Mouse (Mus musculus): ENCODE measurements around the gene Liph.

DNA sequence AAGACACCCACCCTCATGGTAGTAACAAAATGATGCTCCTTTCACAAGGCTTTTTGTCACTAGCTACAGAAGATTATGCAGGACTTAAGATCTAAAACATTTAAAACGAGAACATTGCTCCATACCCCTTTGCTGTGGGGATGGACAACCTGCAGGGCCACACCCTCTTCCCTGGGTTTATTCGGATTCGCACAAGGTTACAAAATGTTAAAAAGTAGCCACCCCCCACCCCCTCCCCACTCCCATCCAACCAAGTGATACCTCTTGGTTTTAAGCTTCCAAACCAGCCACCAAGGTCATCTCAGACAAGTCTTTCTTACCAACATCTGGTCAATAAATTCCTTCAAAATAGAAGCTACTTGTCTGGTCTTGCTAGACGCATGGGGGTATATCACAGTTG is 11.9 kb downstream of the Liph start:
- no peak for TF ChIP-seq POLR2A (IDR thresholded peaks at IDR 0.05; ENCODE audit: insufficient read depth, low read depth, low read length)
- TF ChIP-seq CTCF (IDR thresholded peaks at IDR 0.05; ENCODE audit: insufficient read depth, low read depth, low read length), result no peak

All from olfactory bulb, adult 2 months (tissue).